Mouse (Mus musculus) testis, postnatal 10 days (tissue): ENCODE results near the gene Myh2.

Experiments
- DNase-seq: peaks from one replicate; pipeline ENCODE4 v3.0.0; 2021; ENCODE audit warnings: low spot score

Gene Myh2

DNA sequence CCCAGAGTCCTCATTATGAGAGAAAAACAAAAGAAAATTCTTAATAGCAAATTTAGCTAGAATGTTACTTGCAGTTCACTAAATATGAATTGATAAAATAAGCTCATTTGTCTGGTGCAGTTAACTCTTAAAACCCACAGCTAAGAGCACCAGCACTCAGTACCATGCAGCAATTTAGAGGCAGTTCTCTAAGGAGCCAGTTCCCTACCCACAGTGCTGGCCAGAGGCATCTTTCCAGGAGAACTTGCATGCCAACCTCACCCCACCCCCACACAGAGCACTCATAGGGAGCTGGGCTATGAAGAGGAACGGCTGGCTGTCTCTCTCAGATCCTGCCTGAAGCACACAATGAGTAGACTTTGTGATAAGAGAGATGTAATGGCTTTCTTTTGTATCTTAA, 17.7 kb upstream of the Myh2 start:
- DNase-seq, result peak; percentile 50

DNA sequence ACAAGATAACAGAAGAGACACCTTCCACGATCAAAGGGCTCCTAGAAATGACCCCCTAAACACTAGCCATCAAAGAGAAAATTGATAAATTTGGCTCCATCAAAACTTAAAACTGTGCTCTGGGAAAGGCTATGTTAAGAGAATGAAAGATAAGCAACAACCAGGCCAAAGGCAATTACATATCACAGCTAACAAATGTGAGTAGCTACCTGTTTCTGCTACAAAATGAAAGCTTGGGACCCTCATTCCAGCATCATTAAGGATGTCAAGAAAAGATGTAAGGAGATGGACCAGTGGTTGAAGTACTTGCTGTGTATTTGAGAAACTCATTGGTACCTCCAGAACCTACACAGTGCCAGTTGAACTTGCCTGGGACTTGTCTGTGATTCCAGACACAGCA, 17.0 kb upstream of the Myh2 start:
- no peak for DNase-seq

DNA sequence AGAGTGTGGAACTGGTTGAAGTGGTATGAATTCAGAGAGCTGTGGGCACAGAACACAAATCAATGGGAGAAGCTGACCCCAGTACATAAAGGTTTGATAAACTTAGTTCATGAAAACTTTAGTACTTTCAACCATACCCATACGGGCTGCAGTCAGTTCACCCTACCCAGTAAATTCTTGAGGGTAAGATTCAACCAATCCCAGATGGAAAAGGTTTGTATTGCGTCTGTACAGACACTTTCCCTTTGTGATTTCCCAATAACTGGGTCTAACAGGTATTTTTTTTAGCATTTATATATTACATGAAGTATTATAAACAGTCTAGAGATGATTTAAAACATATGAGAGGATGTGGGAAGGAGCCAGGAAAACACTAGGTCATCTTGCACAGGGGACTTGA, 15.2 kb upstream of the Myh2 start:
- DNase-seq, result no peak

DNA sequence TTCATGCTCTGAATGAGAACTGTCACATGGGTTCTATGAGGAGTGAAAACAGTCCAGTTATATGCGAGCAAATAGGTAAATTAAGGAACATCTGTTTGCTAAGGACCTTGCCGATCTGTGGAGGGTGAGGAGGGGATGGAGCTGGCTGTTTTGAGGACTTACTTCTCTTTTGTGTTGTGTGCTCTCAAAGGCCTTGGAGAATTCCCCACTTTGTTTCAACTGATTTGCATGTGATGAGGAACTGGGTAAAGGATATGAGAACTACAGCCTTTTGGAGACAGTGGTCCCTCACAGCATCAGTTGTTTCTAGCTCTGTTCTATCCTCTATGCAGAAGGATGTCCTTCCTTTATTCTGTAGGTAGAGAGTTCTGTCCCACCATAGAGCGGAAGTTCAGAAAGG, 10.7 kb upstream of the Myh2 start:
- no peak for DNase-seq

DNA sequence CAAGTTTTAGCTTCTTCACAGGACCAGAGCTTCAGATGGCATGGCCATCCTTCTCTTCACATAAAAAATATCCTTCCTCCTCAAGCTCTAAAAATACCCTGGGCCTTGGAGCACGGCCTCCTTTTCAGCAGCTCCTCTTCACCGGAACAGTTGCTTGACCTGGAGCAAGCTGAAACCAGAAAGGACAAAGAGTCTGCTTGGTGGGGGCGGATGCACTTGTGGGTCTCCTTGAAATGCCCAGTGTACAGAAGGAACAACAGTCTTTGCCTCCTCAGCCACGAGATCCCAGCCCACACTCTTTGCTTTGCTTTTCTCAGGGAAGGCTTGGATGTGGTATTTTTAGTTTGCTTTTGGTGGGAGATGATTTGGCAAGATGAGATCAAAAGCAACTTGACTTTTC, 7.1 kb upstream of the Myh2 start:
- no peak for DNase-seq

DNA sequence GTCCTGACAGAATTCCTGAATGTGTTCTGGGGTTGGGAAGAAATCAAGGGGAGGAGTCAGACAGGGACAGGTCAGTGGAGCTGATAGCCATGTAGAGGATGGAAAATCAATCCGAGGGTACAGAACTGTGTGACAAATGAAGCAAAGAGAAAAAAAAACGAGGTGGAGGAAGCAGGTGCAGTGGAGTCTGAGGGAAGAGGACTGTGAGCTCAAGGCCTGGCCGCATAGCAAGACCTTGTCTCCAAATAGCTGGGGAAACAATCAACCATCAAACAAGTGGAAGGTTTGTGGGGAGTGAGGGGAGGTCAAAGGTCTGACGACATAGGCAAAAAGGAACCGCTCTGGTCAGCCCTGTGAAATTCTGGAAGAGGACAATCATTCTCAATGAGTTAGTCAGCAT, 6.0 kb upstream of the Myh2 start:
- no peak for DNase-seq

DNA sequence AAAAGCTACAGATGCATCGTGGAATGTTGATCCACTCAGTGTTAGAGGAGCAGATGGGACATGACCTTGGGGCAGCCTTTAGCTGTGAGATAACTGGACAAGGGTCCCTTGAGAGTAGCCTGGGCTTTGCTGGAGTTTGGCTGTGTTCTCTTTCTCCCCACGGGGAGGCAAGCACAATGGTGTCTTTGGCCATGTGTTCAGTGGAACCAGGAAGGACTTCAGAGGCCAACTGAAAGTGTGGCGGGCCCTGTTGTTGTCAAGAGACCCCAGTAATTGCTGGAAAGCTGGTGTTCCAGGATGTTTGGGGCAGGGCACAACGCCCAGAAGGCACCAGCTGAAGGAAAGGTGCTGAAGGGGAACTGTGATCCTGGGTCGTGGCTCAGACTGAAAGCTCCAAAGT, 1.5 kb upstream of the Myh2 start:
- DNase-seq, result no peak

DNA sequence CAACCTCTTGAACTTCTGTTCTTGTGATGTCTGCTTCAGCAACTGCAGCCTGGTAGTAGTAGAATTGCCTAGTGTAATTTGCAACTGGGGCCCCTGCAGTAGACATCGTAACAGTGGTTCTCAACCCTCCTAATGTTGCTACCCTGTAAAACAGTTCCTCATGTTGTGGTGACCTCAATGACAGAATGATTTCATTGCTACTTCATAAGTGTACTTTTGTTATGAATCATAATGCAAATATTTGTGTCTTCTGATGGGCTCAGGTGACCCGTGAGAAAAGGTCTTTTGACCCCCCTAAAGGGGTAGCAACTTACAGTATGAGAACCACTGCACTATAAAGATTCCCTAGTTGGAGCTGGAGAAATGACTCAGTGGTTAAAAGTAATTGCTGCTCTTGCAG, 1.6 kb downstream of the Myh2 start:
- no peak for DNase-seq

DNA sequence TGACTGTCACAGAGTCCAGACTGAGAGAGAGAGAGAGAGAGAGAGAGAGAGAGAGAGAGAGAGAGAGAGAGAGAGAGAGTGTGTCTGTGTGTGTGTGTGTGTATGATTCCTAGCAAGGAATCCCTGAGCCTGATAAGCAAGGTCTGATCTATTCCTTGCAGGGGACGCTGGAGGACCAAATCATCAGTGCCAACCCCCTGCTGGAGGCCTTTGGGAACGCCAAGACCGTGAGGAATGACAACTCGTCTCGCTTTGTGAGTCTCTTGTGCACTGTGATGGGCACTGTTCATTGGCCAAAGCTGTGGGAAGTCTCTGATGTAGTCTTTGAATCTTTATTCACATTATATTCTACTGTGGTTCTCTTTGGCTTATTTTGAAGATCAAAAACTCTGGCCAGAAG, 5.5 kb downstream of the Myh2 start:
- no peak for DNase-seq

DNA sequence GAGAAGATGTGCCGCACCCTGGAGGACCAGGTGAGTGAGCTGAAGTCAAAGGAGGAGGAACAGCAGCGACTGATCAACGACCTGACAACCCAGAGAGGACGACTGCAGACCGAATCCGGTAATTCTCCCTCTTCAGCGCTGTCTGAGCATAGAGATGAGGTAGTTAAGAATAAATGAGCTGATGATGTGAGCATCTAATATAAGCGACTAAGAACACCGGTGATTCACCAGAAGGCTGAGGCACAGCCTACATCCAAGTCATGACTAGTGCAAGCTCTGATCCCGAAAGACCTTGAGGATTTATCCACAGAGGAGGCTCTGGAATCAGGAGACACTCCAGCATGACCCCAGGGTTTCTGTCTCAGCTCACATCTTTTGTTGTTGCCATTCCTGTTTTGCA, 19.5 kb downstream of the Myh2 start:
- DNase-seq, result no peak

DNA sequence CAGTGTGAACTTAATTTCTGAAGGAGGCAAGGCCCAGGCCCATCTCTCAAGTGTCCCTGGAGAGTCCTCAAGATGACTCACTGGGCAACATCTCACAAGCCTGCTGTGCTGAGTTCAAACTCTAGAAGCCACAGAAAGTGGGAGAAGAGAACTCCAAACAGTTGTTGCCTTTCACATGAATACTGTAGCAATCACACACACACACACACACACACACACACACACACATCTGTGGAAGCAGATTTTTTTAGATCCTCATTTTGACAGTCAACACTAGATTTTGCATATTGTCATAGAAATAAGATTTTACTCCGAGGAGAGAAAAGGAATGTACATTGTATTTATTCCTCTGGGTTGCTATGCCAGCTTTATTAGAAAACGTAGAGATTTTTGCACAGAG, 20.0 kb downstream of the Myh2 start:
- no peak for DNase-seq

DNA sequence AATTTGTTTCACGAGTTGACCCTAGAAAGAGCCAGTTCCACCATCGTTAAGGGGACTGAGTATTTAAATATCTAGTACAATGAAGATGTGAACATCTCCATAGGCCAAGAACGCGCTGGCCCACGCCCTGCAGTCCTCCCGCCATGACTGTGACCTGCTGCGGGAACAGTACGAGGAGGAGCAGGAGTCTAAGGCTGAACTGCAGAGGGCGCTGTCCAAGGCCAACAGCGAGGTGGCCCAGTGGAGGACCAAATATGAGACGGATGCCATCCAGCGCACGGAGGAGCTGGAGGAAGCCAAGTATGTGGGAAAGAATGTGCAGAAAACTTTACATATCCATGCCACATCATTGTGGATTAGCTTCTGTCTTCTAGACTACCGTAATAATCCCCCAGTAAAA, 20.7 kb downstream of the Myh2 start:
- DNase-seq, result no peak

DNA sequence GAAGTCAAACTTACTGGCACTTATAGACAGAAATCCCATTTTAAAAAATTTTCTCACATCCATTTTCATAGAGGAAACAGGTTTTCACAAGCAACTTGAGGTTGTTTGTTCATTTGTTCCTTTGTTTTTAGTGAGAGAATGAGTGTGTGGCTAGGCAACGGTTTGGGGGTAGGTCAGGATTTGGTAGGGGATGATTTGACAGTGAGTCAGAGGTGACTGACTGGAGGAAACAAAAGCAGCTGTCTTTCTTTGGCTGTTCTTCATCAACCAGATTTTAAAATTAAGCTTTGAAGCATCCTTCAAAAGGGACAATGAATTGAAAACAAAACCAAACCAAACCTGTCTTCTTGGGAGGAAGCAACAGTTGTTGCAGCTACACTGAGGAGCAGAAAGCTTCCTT, 28.5 kb downstream of the Myh2 start:
- DNase-seq, result no peak

DNA sequence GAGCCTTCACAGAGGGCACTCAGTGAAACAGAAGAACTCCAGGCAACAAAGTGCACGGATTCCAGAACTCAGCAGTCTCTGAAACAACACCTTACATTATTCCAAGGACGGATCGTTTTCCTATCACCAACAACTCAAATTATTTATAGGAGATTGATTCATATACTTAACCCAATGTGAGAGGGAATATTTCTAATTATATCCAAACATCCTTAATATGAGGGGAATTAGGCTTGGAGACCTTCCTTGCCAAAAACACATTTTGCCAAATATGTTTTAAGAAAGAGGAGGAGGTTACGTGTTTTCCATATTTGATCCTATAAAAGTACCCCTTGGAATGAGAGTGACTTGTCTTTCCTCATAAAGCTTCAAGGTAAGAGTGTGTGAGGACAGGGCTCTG, 28.9 kb downstream of the Myh2 start, which contains the start of gene Myh1:
Myh1 (plus strand) TSS at position 301 of the 400 bp plus-strand sequence.
- DNase-seq, result no peak

DNA sequence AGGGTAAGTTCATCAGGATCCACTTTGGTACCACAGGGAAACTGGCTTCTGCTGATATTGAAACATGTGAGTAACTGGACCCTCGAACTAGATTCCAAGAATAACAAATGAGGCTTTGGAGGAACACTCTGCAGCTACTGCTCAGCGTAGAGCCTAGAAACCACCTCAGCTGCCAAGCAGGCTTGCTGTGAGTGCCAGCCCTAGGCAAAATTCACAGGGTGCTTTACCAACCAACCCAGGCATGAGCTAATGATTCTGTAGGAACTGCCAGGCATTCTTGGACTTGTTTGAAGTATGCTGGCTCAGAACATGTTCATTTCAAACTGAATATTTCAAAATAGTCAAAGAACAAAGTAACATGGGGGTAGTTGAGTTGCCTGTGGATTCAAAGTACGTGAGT, 33.9 kb downstream of the Myh2 start:
- no peak for DNase-seq

DNA sequence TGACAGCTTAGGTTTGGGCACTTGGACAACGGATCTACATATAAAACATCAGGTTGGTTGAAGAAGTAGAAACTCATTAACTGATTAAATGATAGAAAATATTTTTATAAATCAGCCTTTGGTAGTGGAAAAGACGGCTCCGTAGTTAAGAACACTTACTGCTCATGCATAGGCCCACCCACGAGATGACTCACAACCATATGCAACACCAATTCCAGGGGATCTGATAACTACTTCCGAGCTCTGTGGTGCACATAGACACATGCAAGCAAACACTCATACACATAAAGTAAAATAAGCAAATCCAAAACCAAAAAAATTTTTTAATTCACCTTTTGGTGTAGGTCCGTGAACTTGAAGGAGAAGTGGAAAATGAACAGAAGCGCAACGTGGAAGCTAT, 51.0 kb downstream of the Myh2 start:
- no peak for DNase-seq

DNA sequence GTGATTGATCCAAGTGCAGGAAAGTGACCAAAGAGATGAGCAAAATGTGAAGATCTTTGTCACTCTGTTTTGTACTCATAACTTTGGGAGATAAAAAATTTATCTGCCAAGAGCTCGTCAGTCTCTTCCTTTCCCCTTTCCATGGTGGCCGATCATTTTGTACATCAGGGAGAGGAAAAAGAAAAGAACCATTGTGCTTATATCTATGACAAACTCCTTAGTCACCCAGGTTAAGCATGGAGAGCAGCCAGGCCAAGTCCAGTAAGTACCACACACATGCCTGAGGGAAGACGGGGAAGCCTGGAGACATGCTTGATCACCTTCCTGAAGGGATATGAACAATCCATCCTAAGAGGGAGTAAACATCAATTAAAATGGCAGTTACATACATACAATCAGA, 53.6 kb downstream of the Myh2 start:
- DNase-seq, result no peak

DNA sequence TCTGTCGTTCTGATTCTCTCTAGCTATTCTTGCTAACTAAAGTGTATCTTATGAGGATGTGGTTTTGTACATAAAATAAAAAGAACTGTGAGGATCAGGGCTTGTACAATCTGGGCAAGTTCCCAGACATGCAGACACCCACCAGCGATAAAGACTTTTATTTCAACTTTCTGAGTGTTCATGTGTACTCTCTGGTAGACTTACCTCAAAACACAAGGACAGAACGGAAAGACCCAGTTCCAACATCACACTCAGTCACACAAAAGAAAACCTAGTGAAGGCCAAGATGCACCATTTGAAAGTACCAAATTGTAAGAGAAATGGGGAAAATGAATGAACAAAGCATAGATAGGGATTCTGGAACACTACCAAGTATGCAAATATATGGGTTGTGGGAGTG, 57.9 kb downstream of the Myh2 start:
- DNase-seq, result no peak

DNA sequence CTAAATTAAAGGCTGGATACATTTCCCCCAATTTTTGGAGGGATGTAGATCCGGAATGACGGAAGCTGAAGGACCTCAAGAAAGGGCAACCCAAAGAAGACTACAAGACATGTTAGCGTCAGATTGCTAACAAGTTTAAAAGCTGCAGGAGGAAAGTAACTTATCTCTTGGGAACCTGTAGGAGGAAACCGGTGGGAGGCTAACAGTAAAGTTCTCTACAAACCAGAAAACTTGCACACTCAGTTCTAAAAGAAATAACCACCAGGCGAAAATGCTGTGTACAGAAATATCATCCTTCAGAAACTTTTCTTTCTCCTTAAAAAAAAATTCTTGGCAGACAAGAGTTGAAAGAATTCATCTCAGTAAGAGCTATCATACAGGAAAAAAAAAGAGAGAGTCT, 58.3 kb downstream of the Myh2 start:
- DNase-seq, result no peak

DNA sequence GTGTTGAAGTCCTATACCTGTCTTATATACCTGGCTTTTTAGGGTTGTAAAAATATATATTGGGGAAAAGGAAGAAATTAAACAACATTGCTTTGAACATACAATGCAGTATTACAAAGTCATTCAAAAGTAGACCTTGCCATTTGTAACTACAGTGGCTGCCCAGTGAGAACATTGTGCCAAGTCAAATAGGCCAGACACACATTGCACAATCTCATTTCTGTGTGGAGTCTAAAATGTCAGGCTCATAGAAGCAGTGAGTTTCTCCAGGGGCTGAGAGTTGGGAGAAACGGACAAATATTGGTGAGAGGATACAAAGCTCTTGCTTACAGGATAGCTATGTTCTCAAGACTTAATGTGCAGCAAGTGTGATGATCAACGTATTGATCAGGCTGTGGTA, 59.1 kb downstream of the Myh2 start:
- DNase-seq, result no peak

DNA sequence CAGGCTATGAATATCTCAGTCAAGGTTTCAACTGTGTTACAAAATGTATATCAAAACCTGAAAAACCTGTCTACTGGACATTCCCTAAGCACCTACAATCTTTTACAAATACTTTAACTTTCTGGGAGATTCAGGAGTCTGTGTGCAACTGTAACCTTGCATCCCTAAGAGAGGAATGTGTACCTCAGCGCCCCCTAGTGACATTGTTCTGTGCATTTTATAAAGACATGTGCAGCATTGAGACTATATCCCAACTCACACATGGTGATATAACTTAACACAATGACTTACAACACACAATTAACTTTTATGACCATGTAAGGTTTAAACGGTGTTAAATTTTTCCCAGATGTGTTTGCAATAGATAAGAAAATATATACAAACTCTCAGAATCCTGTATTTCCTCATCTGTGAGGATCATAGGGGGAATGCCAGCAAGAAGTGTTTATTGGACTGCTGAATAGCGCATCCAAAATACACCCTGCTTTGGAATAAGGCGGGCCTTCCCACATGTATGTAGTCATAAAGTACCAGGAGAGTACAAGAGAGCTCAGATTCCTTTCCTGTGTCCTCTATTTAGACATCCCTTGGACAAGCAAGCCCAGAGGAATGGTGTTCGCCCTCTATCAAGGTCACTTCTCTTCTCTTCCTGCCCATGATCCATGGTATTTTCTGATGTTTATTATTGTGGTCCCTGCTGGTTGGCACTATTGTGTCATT, 65.0 kb downstream of the Myh2 start:
- peak; percentile 75 for DNase-seq

DNA sequence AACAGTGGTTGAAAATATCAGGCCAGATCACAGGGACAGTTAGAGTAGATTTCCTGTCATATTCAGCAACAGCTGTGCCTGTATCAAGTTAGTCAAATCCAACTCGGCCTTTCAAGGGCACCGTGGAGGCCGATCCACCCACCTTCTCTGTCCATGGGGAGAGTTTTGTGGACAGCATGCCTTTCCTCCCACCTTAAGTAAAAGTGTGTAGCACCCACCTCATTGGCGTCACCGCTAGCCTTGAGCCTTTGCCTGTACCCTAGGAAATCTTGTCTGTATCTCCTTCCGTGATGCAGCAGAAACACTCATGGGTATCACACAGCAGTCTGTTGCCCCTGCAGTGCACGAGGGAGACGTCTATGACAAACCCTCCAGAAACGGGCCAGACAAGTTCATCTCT, 66.0 kb downstream of the Myh2 start:
- no peak for DNase-seq

DNA sequence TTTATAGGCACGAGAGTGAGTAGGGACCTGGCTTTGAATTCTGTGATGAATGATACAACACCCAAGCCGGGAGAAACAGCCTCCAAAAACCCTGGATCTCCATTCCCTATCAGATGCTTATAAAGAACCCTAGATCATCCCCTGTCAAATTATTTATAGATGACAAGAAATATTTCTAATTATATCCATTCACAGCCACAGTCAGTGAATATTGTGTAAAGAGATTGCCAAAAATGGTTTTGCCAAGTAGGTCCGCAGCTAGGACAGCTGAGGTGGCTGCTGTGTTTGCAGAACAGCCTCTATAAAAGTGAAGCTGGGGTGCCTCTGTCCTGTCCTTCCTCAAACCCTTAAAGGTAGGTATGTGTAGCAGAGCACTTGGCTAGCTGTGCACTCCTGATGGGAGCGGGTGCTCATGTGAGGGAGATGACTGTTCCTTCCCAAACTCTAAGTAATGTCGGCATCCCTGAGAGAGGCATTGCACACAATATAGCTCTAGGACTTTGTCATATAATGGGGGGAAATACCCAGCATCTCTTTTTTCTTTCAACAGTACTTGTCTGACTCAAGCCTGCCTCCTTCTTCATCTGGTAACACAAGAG, 66.8 kb downstream of the Myh2 start, which contains the start of gene Myh4:
Myh4 (plus strand) TSS at position 549 of the 599 bp plus-strand sequence.
- DNase-seq, result no peak

DNA sequence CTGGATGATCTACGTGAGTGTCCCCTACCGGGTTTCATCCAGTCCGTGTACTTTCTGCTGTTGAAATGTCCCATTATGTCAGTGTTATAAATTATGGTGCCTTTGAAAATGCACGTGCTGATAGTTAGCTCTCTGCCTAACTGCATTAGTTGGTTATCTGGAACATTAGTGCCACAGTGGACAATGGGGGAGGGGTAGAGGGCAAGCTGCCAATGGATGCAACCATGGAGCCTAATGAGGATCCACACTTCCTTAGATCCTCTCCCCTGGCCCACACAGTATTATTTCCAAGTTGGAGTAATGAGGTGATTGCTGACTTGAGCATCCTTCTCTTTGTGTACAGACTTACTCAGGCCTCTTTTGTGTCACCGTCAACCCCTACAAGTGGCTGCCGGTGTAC, 70.2 kb downstream of the Myh2 start:
- no peak for DNase-seq
